In the genomic region with DNA sequence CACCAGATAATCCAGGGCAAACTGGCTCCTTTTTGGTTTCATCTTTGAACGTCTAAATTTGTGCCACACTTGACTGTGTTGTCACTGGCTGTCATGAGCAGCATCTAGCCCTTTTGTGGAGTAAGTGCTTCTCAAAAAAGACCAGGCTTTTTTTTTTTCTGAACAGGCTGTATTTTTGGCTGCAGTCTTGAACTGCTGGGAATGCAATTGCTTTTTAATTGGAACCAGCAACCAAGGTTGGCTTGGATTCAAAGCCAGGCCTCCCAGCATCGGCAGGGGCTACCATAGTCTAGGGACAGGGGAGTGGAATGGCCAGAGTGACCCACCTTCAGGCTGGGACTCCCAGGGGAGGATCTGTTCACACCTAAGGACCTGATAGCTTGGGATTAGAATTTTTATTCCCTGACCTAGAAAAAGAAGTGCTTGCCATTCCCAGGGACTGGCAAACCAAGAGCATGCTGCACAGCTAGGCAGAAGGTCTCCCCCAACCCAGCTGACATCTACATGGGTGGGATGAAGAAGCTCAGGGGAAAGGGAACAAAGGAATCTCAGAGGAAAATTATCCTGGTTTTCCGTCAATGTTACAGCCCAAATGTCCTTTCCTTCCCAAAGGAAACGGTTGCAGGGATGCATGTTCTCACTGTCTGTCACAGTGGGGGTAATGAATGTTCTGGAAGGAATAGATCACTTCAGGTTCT, we compare ENCODE assay signal across 8 mouse cellular contexts.
DNase-seq lines count a peak whose midpoint lies in the region; ATAC-seq lines count a peak whose summit lies in the region.

No protein-coding gene starts in this region.

- intact Hi-C loops in left cerebral cortex, postnatal 14 days (cut with DNase I) = no loop called here

- no peak overlapping the region for H3K4me3 ChIP-seq in embryonic facial prominence, embryonic 14.5 days (ENCODE audit: low read depth, low read length)
- H3K4me3 ChIP-seq in heart, embryonic 12.5 days = no peak overlapping the region
- H3K4me3 ChIP-seq in neural tube, embryonic 15.5 days (replicated peaks) = no peak overlapping the region

- 17% methylated on average over 4 of the region's 4 CpGs for WGBS in embryonic facial prominence, embryonic 14.5 days
- 33% methylated on average over 4 of the region's 4 CpGs for WGBS in heart, embryonic 12.5 days
- 22% methylated on average over 4 of the region's 4 CpGs for WGBS in neural tube, embryonic 15.5 days

- no peak overlapping the region for H3K4me2 ChIP-seq in embryonic facial prominence, embryonic 14.5 days (ENCODE audit: low read depth, low read length)
- no peak overlapping the region for H3K4me2 ChIP-seq in heart, embryonic 12.5 days
- H3K4me2 ChIP-seq in neural tube, embryonic 15.5 days = no peak overlapping the region

- peak overlapping the region; percentile 71 for H3K27ac ChIP-seq in embryonic facial prominence, embryonic 14.5 days (replicated peaks; ENCODE audit: low read depth, low read length)
- peak overlapping the region; percentile 21; the same call in 1 of the 2 replicates for H3K27ac ChIP-seq in heart, embryonic 12.5 days (ENCODE audit: poor library complexity, severe bottlenecking)
- H3K27ac ChIP-seq in neural tube, embryonic 15.5 days (replicated peaks) = peak overlapping the region; percentile 50; the same call in 1 of the 2 replicates

- DNase-seq in urinary bladder, postnatal 14 days (ENCODE audit: low spot score) = peak; percentile 3
- no peak for DNase-seq in urinary bladder, adult 18-20 months (ENCODE audit: low spot score in 2 of 2)
- peak; percentile 87 for DNase-seq in embryonic facial prominence, embryonic 14.5 days (ENCODE audit: low spot score)
- peak; percentile 46 to 59 for DNase-seq in left cerebral cortex, postnatal 14 days (ENCODE audit: low spot score in 2 of 2)
- DNase-seq in spleen, adult 12 weeks (ENCODE audit: low spot score) = no peak
- no peak for DNase-seq in testis, postnatal 10 days (ENCODE audit: low spot score)

- 0 out of 2 replicates have a peak, but pooled peaks have one; percentile 10 for ATAC-seq in embryonic facial prominence, embryonic 14.5 days (ENCODE audit: low read depth)
- no peak for ATAC-seq in heart, embryonic 12.5 days (ENCODE audit: insufficient number of reproducible peaks, low FRiP score)
- no peak for ATAC-seq in neural tube, embryonic 15.5 days (ENCODE audit: low FRiP score)

- H3K36me3 ChIP-seq in embryonic facial prominence, embryonic 14.5 days (ENCODE audit: control insufficient read depth, insufficient read depth, low read length) = no peaks in the 10 kb centered on the region
- H3K36me3 ChIP-seq in heart, embryonic 12.5 days = no peaks in the 10 kb centered on the region
- no peaks in the 10 kb centered on the region for H3K36me3 ChIP-seq in neural tube, embryonic 15.5 days

- H3K27me3 ChIP-seq in embryonic facial prominence, embryonic 14.5 days (replicated peaks; ENCODE audit: control insufficient read depth, insufficient read depth, low read length) = no peaks in the 10 kb centered on the region
- no peaks in the 10 kb centered on the region for H3K27me3 ChIP-seq in heart, embryonic 12.5 days (replicated peaks)
- no peaks in the 10 kb centered on the region for H3K27me3 ChIP-seq in neural tube, embryonic 15.5 days (replicated peaks)

- H3K9ac ChIP-seq in embryonic facial prominence, embryonic 14.5 days (ENCODE audit: low read depth, low read length) = no peak overlapping the region
- no peak overlapping the region for H3K9ac ChIP-seq in heart, embryonic 12.5 days
- no peak overlapping the region for H3K9ac ChIP-seq in neural tube, embryonic 15.5 days (replicated peaks)

- H3K9me3 ChIP-seq in embryonic facial prominence, embryonic 14.5 days (ENCODE audit: control insufficient read depth, low read length) = no peaks in the 10 kb centered on the region
- no peaks in the 10 kb centered on the region for H3K9me3 ChIP-seq in heart, embryonic 12.5 days (replicated peaks)
- no peaks in the 10 kb centered on the region for H3K9me3 ChIP-seq in neural tube, embryonic 15.5 days (replicated peaks)

- peaks cover 20% of the 10 kb centered on the region; the same call in 1 of the 2 replicates for H3K4me1 ChIP-seq in embryonic facial prominence, embryonic 14.5 days (ENCODE audit: control insufficient read depth, insufficient read depth, low read length)
- H3K4me1 ChIP-seq in heart, embryonic 12.5 days (replicated peaks) = peaks cover 13% of the 10 kb centered on the region
- peaks cover 12% of the 10 kb centered on the region for H3K4me1 ChIP-seq in neural tube, embryonic 15.5 days

Comparison
In these comparisons a context has a peak if more than half of its experiments do, and no peak if none do; other contexts are left out.
1. DNase-seq: peak in urinary bladder, postnatal 14 days (single experiment), embryonic facial prominence, embryonic 14.5 days (single experiment) and left cerebral cortex, postnatal 14 days (2 of 2); none in urinary bladder, adult 18-20 months (0 of 2), spleen, adult 12 weeks (single experiment) and testis, postnatal 10 days (single experiment).
2. H3K27ac ChIP-seq: peak in every context shown above with its lines; median percentile 71 in embryonic facial prominence, embryonic 14.5 days; 50 in neural tube, embryonic 15.5 days; 21 in heart, embryonic 12.5 days.